Mouse (Mus musculus) brown adipose tissue, adult 24 weeks (tissue): Measurements from ENCODE around the gene Ddx39b. TPM values are rescaled to one million over a fixed set of nuclear protein-coding genes. Genes with fewer than 3 reads are reported as not detected.
"Not testable (repeated sequence)": the region's sequence is repeated elsewhere in the genome, so short reads cannot be mapped to it uniquely, and the experiment has no call there.

Experiments used
- H3K27ac ChIP-seq: fragments of 200-500 bp; replicated peaks from 2 replicates; pipeline ENCODE4 v1.5.1; 2012; ENCODE audit warnings: low read depth, mild to moderate bottlenecking, low read length
- H3K4me1 ChIP-seq: fragments of 200-500 bp; 2 replicates; pipeline ENCODE4 v1.6.1; 2012; ENCODE audit warnings: low read length, mixed read lengths; ENCODE audit not compliant: control insufficient read depth, insufficient read depth, insufficient read length
- H3K4me3 ChIP-seq: fragments of 200-500 bp; 2 replicates; pipeline ENCODE4 v1.5.1; 2012; ENCODE audit warnings: low read depth, mild to moderate bottlenecking, low read length, moderate library complexity; ENCODE audit not compliant: insufficient read depth
- polyA plus RNA-seq: library from polyadenylated mRNA; stranded (reverse); fragments of >200 nt; gene quantifications from 2 replicates; pipeline ENCODE4 v1.2.4, GENCODE M21; 2012; ENCODE audit not compliant: missing spikeins, insufficient read depth, insufficient read length

Ddx39b gene
- polyA plus RNA-seq, 1 experiment = 50.5 TPM

DNA sequence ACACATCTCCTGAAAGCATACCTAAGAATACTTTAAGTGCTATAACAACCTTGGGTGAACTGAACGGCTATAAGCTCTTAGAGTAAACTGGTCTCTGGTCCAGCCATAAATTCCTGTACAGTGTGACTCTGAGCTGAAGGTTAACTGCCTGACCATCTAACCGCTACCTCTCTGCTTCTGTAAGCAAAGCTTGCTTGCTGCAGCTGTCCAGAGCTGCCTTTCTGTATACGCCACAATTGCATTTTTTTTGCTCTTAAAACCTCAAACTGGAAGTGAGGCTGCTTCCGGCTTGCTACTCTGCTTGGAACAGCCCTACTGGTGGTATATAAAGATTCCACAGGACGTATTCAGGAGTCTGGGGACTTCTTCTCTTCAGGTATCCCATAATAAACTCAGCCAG, 8.9 kb upstream of the Ddx39b start:
- Histone ChIP-seq H3K4me3 (no peak overlapping the region), H3K27ac (peak overlapping the region; percentile 84; the same call in 1 of the 2 replicates), H3K4me1 (peaks cover 5% of the 10 kb centered on the region)

DNA sequence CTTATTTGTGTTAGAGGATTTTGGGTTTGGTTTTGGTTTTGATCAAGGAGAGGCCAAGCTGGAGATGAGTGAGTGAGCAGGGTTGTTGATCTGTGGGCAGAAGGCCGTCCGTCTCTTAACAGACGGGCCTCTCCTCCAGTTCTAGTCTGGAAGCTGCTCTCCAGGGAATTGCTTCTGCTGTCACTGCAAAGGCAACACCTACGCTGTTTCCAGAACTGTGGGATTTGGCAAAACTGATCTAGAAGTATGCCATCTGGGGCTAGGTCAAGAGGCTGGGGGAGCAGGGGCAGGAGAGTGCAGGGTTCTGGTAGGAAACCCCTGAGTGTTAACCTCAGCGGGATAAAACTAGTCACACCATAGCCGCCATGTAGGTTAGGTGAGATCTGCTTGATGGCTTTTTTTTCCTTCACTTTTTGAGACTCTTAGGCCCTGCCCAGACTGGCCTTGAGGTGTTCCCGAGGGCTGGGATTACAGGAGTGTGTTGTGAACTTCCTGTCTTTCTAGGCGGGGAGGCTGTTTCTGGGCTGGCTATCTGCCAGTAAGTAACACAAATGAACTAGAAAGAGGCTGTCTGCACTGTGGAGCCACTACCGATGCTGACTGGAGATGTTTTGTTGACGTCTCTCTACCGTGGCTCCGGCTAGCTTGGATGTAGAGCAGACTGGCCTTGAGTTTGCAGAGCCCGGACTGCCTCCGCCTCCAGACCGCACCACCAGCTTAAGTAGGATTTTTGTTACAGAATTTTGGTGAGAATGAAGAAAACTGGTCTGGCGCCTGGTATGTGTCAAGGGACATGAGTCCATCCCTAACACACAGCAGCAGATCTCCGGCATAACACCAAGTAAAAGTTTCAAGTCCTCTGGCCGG, 8.2 kb upstream of the Ddx39b start, which contains the start of gene Atp6v1g2:
Atp6v1g2 (plus strand) TSS at position 547 of the 867 bp plus-strand sequence.
- peaks cover 5% of the 10 kb centered on the region for H3K4me1 ChIP-seq
- peak within 1 kb of the TSS; percentile 8; the same call in 1 of the 2 replicates for H3K4me3 ChIP-seq
- H3K27ac ChIP-seq = peak within 1 kb of the TSS; percentile 84

GRCm38 (mm10) chr17:35234090-35234489, 7.5 kb upstream of the Ddx39b start:
- H3K4me3 ChIP-seq = 0 out of 2 replicates have a peak overlapping the region, but pooled peaks have one; percentile 1
- H3K4me1 ChIP-seq = not testable (repeated sequence)

DNA sequence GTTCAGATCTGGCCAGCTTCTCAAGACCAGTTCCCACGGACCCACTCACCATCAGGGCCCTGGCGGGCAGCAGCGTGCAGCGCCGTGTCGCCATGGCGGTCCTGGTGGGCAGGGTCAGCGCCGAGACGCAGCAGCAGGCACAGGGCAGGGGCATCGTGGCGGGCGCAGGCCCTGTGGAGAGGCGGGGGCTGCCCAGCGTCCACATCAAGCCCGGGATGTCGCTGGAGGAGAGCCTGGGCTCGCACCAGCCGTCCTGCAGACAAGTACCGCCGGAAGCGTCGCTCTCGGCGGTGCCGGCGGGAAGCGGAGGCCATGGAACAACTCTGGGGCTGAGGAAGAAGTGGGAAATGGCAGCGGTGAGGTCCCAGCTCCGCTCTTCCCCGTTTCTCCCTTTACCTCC, 6.6 kb upstream of the Ddx39b start:
- peak overlapping the region; percentile 58 for H3K4me3 ChIP-seq
- peaks cover 5% of the 10 kb centered on the region for H3K4me1 ChIP-seq
- H3K27ac ChIP-seq = peak overlapping the region; percentile 94

More at GRCm38 (mm10) chr17:35234090-35234489, 7.5 kb upstream of the Ddx39b start:
- H3K27ac ChIP-seq = peak overlapping the region; percentile 84; the same call in 1 of the 2 replicates

DNA sequence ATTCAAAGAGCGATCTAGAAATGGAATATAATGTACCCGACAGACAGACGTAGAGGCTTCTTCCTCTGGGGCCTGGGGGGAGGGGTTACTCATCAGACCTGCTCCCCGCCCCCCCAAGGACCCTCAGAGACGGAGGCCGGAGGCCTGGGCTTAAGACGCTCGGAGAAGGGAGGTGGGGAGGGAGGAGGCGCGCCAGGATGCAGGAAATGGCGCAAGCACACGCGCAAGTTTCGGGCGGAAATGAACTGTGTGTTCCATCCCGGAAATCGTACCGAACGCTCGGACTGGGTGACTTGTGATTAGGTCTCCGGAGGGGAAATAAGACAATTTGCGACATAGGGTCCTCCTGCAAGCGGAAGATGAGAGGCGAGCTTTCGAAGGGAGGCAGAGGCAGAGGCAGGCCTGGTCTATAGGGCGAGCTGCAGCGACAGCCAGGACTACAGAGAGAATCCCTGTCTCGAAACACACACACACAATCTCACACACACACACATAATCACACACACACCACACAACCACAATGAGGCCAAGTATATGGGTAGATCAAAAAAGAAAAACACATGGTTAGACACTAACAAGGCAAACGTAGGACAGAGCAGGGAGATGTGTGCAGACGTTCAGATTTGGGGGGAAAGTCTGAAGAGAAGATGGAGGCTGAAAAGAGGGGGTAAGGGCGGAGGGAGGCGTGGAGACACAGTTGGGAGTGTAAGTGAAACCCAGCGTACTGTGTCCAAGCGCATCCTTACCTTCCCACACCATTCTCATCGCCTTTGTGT, 5.7 kb upstream of the Ddx39b start, which contains the start of gene Nfkbil1:
Nfkbil1 (minus strand) TSS at position 179 of the 776 bp plus-strand sequence.
- H3K4me1 ChIP-seq = peaks cover 13% of the 10 kb centered on the region
- peak within 1 kb of the TSS; percentile 96 for H3K27ac ChIP-seq
- H3K4me3 ChIP-seq = peak within 1 kb of the TSS; percentile 65

GRCm38 (mm10) chr17:35236390-35236746, 5.2 kb upstream of the Ddx39b start:
- peak overlapping the region; percentile 57 for H3K4me3 ChIP-seq
- peaks cover 14% of the 10 kb centered on the region for H3K4me1 ChIP-seq
- H3K27ac ChIP-seq = peak overlapping the region; percentile 96

- H3K4me3 ChIP-seq = no peak overlapping the region
- H3K4me1 ChIP-seq = peaks cover 14% of the 10 kb centered on the region
- H3K27ac ChIP-seq = no peak overlapping the region
These were observed 4.5 kb upstream of the Ddx39b start for GRCm38 (mm10) chr17:35236996-35237395.

DNA sequence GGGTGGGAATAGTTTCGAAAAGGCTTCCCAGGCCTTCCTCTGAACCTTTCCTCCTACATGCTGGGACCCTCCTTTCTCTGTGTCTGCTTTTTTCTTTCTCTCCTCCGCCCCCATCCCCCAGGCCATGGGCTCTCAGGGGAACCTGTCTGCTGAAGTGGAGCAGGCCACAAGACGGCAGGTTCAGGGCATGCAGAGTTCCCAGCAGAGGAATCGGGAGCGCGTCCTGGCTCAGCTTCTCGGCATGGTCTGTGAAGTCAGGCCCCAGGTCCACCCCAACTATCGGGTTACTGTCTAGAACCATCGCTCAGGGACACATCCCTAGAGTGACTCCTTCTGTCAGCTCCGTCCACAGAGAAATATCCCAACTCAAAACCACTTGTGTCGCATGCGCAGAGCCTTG, 4.0 kb upstream of the Ddx39b start:
- Histone ChIP-seq H3K27ac (no peak overlapping the region), H3K4me3 (no peak overlapping the region), H3K4me1 (peaks cover 14% of the 10 kb centered on the region)

DNA sequence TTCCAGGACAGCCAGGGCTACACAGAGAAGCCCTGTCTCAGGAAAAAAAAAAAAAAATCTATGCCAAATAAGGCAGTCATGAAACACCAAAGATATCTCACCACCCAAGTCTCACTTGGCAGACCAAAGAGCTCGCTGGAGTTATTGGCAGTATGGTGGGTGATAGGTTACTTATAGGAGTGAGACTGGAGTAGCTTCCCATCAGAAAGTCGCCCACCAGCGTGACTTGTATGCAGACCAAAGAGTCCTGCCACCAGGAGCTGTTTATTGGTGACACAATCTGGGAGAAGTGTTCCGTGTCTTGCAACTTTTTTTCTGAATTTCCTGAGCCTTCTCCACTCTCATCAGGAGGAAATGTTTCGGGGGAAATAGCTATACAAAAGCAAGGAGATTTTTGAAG, 1.8 kb upstream of the Ddx39b start:
- Histone ChIP-seq H3K27ac (no peak overlapping the region), H3K4me1 (peaks cover 12% of the 10 kb centered on the region), H3K4me3 (no peak overlapping the region)

- H3K27ac ChIP-seq = peak overlapping the region; percentile 97
These were observed 902 bp upstream of the Ddx39b start for GRCm38 (mm10) chr17:35240384-35241304.

GRCm38 (mm10) chr17:35242015-35242941, 732 bp downstream of the Ddx39b start:
- peak overlapping the region; percentile 90 for H3K27ac ChIP-seq

More at GRCm38 (mm10) chr17:35240384-35241304, 902 bp upstream of the Ddx39b start:
- Histone ChIP-seq H3K4me1 (peaks cover 12% of the 10 kb centered on the region), H3K4me3 (peak overlapping the region; percentile 50)

GRCm38 (mm10) chr17:35243086-35243485, 1.5 kb downstream of the Ddx39b start:
- Histone ChIP-seq H3K27ac (peak overlapping the region; percentile 90), H3K4me1 (peaks cover 12% of the 10 kb centered on the region), H3K4me3 (peak overlapping the region; percentile 84)

More at GRCm38 (mm10) chr17:35242015-35242941, 732 bp downstream of the Ddx39b start:
- peaks cover 12% of the 10 kb centered on the region for H3K4me1 ChIP-seq
- peak overlapping the region; percentile 84 for H3K4me3 ChIP-seq

GRCm38 (mm10) chr17:35244999-35245398, 3.5 kb downstream of the Ddx39b start:
- Histone ChIP-seq H3K4me3 (no peak overlapping the region), H3K27ac (no peak overlapping the region), H3K4me1 (peaks cover 12% of the 10 kb centered on the region)
